Mouse (Mus musculus): Measurements from ENCODE around the gene Fam19a5. TPM values are rescaled to one million over a fixed set of nuclear protein-coding genes. Genes with fewer than 3 reads are reported as not detected.
A peak's percentile ranks its signal among the peaks of the same experiment; 100 is the strongest.

Fam19a5 gene
- polyA plus RNA-seq, 1 experiment from 2014 or later = 0.24 TPM

- WGBS = 65% methylated on average over 1 of the region's 1 CpGs
- no peak overlapping the region for H3K9ac ChIP-seq (replicated peaks; ENCODE audit: low read depth)
- TF ChIP-seq CTCF (IDR thresholded peaks at IDR 0.05) (no peak), EP300 (IDR thresholded peaks at IDR 0.05) (no peak)
Measured at GRCm38 (mm10) chr15:87603316-87603715, 59.2 kb downstream of the Fam19a5 start.

GRCm38 (mm10) chr15:87605504-87606280 is 61.6 kb downstream of the Fam19a5 start:
- Histone ChIP-seq H3K27ac (ENCODE audit: low read length) (no peak overlapping the region), H3K4me3 (ENCODE audit: low read depth, low read length) (no peak overlapping the region), H3K9ac (replicated peaks; ENCODE audit: low read depth) (no peak overlapping the region), H3K27me3 (replicated peaks; ENCODE audit: insufficient read depth, low read length) (no peaks in the 10 kb centered on the region), H3K4me1 (ENCODE audit: insufficient read depth, low read depth, low read length) (no peaks in the 10 kb centered on the region), H3K4me2 (replicated peaks; ENCODE audit: low read depth, low read length) (no peak overlapping the region), H3K9me3 (ENCODE audit: low read length) (no peaks in the 10 kb centered on the region), H3K36me3 (ENCODE audit: insufficient read depth, low read length) (no peaks in the 10 kb centered on the region)
- WGBS = 50% methylated on average over 9 of the region's 9 CpGs
- TF ChIP-seq EP300 (IDR thresholded peaks at IDR 0.05) (no peak), CTCF (IDR thresholded peaks at IDR 0.05) (no peak)
- DNase-seq (ENCODE audit: low spot score) (no peak), ATAC-seq (no peak)

More at GRCm38 (mm10) chr15:87603316-87603715, 59.2 kb downstream of the Fam19a5 start:
- Histone ChIP-seq H3K4me2 (replicated peaks; ENCODE audit: low read depth, low read length) (no peak overlapping the region), H3K36me3 (ENCODE audit: insufficient read depth, low read length) (no peaks in the 10 kb centered on the region), H3K9me3 (ENCODE audit: low read length) (no peaks in the 10 kb centered on the region), H3K4me1 (ENCODE audit: insufficient read depth, low read depth, low read length) (no peaks in the 10 kb centered on the region), H3K4me3 (ENCODE audit: low read depth, low read length) (no peak overlapping the region), H3K27me3 (replicated peaks; ENCODE audit: insufficient read depth, low read length) (no peaks in the 10 kb centered on the region), H3K27ac (ENCODE audit: low read length) (no peak overlapping the region)
- DNase-seq (ENCODE audit: low spot score) = no peak
- ATAC-seq = no peak

- WGBS = 78% methylated on average over 10 of the region's 10 CpGs
- Histone ChIP-seq H3K4me1 (ENCODE audit: insufficient read depth, low read depth, low read length) (no peaks in the 10 kb centered on the region), H3K27me3 (replicated peaks; ENCODE audit: insufficient read depth, low read length) (no peaks in the 10 kb centered on the region), H3K36me3 (ENCODE audit: insufficient read depth, low read length) (no peaks in the 10 kb centered on the region), H3K4me3 (ENCODE audit: low read depth, low read length) (no peak overlapping the region), H3K9ac (replicated peaks; ENCODE audit: low read depth) (no peak overlapping the region), H3K9me3 (ENCODE audit: low read length) (no peaks in the 10 kb centered on the region), H3K27ac (ENCODE audit: low read length) (no peak overlapping the region), H3K4me2 (replicated peaks; ENCODE audit: low read depth, low read length) (no peak overlapping the region)
- no peak for TF ChIP-seq CTCF (IDR thresholded peaks at IDR 0.05)
- no peak for TF ChIP-seq EP300 (IDR thresholded peaks at IDR 0.05)
- DNase-seq (ENCODE audit: low spot score) (no peak), ATAC-seq (no peak)
Measured at GRCm38 (mm10) chr15:87606702-87607101, 62.6 kb downstream of the Fam19a5 start.

- Histone ChIP-seq H3K4me2 (replicated peaks; ENCODE audit: low read depth, low read length) (no peak overlapping the region), H3K9ac (replicated peaks; ENCODE audit: low read depth) (no peak overlapping the region), H3K4me3 (ENCODE audit: low read depth, low read length) (no peak overlapping the region), H3K9me3 (ENCODE audit: low read length) (no peaks in the 10 kb centered on the region), H3K4me1 (ENCODE audit: insufficient read depth, low read depth, low read length) (no peaks in the 10 kb centered on the region), H3K36me3 (ENCODE audit: insufficient read depth, low read length) (no peaks in the 10 kb centered on the region), H3K27me3 (replicated peaks; ENCODE audit: insufficient read depth, low read length) (no peaks in the 10 kb centered on the region), H3K27ac (ENCODE audit: low read length) (no peak overlapping the region)
- no peak for TF ChIP-seq CTCF (IDR thresholded peaks at IDR 0.05)
- TF ChIP-seq EP300 (IDR thresholded peaks at IDR 0.05) = no peak
- DNase-seq (ENCODE audit: low spot score) (no peak), ATAC-seq (no peak)
- 68% methylated on average over 1 of the region's 1 CpGs for WGBS
Measured at GRCm38 (mm10) chr15:87609236-87609635, 65.1 kb downstream of the Fam19a5 start.

GRCm38 (mm10) chr15:87623966-87624609 is 80.0 kb downstream of the Fam19a5 start:
- H3K36me3 ChIP-seq (ENCODE audit: insufficient read depth, low read length) = no peaks in the 10 kb centered on the region
- no peak for TF ChIP-seq EP300 (IDR thresholded peaks at IDR 0.05)
- TF ChIP-seq CTCF (IDR thresholded peaks at IDR 0.05) = peak; percentile 82
- DNase-seq (ENCODE audit: low spot score) (peak; percentile 84), ATAC-seq (peak; percentile 90)
- H3K9me3 ChIP-seq (ENCODE audit: low read length) = no peaks in the 10 kb centered on the region
- WGBS = under 1% methylated on average over 24 of the region's 86 CpGs
- H3K27ac ChIP-seq (ENCODE audit: low read length) = no peak overlapping the region
- H3K27me3 ChIP-seq (replicated peaks; ENCODE audit: insufficient read depth, low read length) = peaks cover 37% of the 10 kb centered on the region
- H3K4me3 ChIP-seq (ENCODE audit: low read depth, low read length) = peak overlapping the region; percentile 49
- H3K9ac ChIP-seq (replicated peaks; ENCODE audit: low read depth) = no peak overlapping the region
- 0 out of 2 replicates have a peak, but pooled peaks cover 3% of the 10 kb centered on the region for H3K4me1 ChIP-seq (ENCODE audit: insufficient read depth, low read depth, low read length)
- H3K4me2 ChIP-seq (replicated peaks; ENCODE audit: low read depth, low read length) = peak overlapping the region; percentile 95

- H3K4me2 ChIP-seq (replicated peaks; ENCODE audit: low read depth, low read length) = peak overlapping the region; percentile 95
- DNase-seq (ENCODE audit: low spot score) (peak; percentile 15), ATAC-seq (peak; percentile 52; the same call in 1 of the 2 replicates)
- peak overlapping the region; percentile 49 for H3K4me3 ChIP-seq (ENCODE audit: low read depth, low read length)
- no peaks in the 10 kb centered on the region for H3K36me3 ChIP-seq (ENCODE audit: insufficient read depth, low read length)
- no peak overlapping the region for H3K27ac ChIP-seq (ENCODE audit: low read length)
- no peak for TF ChIP-seq CTCF (IDR thresholded peaks at IDR 0.05)
- no peak for TF ChIP-seq EP300 (IDR thresholded peaks at IDR 0.05)
- H3K4me1 ChIP-seq (ENCODE audit: insufficient read depth, low read depth, low read length) = 0 out of 2 replicates have a peak, but pooled peaks cover 3% of the 10 kb centered on the region
- no peaks in the 10 kb centered on the region for H3K9me3 ChIP-seq (ENCODE audit: low read length)
- WGBS = 0% methylated on average over 11 of the region's 76 CpGs
- peaks cover 37% of the 10 kb centered on the region for H3K27me3 ChIP-seq (replicated peaks; ENCODE audit: insufficient read depth, low read length)
- H3K9ac ChIP-seq (replicated peaks; ENCODE audit: low read depth) = no peak overlapping the region
Measured at GRCm38 (mm10) chr15:87624610-87625091, 80.6 kb downstream of the Fam19a5 start.

Data from lung, postnatal 0 days (tissue).